In the genomic region with DNA sequence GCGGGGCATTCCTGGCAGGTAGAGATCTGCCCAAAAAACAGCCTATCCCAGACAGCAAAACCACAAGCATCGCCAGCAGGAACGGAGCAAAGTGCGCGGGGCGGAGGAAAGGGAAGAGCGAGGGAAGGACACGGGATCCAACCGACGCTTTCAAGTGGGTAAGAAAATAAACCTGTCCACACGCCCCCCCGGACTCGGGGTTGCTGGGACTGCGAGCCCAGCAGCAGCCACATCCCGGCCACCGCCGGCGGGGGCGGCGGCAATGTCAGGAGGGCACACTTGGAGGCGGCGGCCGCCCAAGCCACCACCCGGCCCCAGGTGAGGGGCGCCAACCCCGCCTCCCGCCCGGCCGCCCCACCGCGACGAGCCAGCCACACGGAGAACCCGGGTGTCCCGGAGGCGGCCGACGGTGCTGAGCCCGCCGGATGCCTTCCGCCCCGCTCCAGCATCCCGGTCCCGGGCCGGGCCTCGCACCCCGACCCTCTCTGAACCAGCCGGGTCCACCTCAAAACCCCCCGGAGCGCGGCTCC, we compare ENCODE assay signal across 8 mouse cellular contexts. TPM values are rescaled to one million over a fixed set of nuclear protein-coding genes. Genes with fewer than 3 reads are reported as not detected.
DNase-seq lines count a peak whose midpoint lies in the region; ATAC-seq and TF ChIP-seq lines count a peak whose summit lies in the region.

No protein-coding gene starts in this region.

- TF ChIP-seq CTCF in gastrocnemius, adult 2 months (IDR thresholded peaks at IDR 0.05) = no peak

- H3K27ac ChIP-seq in gastrocnemius, adult 2 months = peak overlapping the region; percentile 89
- peak overlapping the region; percentile 90 for H3K27ac ChIP-seq in forebrain, embryonic 10.5 days
- H3K27ac ChIP-seq in hindbrain, embryonic 16.5 days (ENCODE audit: low read depth, low read length) = peak overlapping the region; percentile 48

- intact Hi-C loops in gastrocnemius, adult 2 months (cut with DNase I) = loop anchor here (2.0 to 5.0 kb wide), 2 partner anchors 143 to 245 kb away; no protein-coding TSS in a partner anchor
- intact Hi-C loops in gastrocnemius, postnatal 14 days (cut with DNase I; ENCODE audit: low total_unique reads) = no loop called here
- intact Hi-C loops in left cerebral cortex, postnatal 14 days (cut with DNase I) = loop anchor here (5.0 kb wide), 1 partner anchor 115 kb away; the partner anchor contains the start of gene Rc3h1

- H3K4me2 ChIP-seq in hindbrain, embryonic 16.5 days (ENCODE audit: low read length) = peak overlapping the region; percentile 71

- peak overlapping the region; percentile 85 for H3K4me3 ChIP-seq in gastrocnemius, adult 2 months
- H3K4me3 ChIP-seq in forebrain, embryonic 10.5 days = peak overlapping the region; percentile 85
- H3K4me3 ChIP-seq in hindbrain, embryonic 16.5 days (ENCODE audit: low read length) = peak overlapping the region; percentile 98

- no peaks in the 10 kb centered on the region for H3K36me3 ChIP-seq in forebrain, embryonic 10.5 days (replicated peaks)
- no peaks in the 10 kb centered on the region for H3K36me3 ChIP-seq in hindbrain, embryonic 16.5 days (ENCODE audit: control insufficient read depth, insufficient read depth, low read length)

- peak overlapping the region; percentile 82 for H3K9ac ChIP-seq in hindbrain, embryonic 16.5 days (ENCODE audit: low read depth, low read length)

- peaks cover 8% of the 10 kb centered on the region for H3K4me1 ChIP-seq in forebrain, embryonic 10.5 days
- H3K4me1 ChIP-seq in hindbrain, embryonic 16.5 days (ENCODE audit: control insufficient read depth, insufficient read depth, low read depth, low read length) = peaks cover 4% of the 10 kb centered on the region

- no peaks in the 10 kb centered on the region for H3K9me3 ChIP-seq in forebrain, embryonic 10.5 days
- no peaks in the 10 kb centered on the region for H3K9me3 ChIP-seq in hindbrain, embryonic 16.5 days (ENCODE audit: control insufficient read depth, low read length)

- WGBS in forebrain, embryonic 10.5 days = under 1% methylated on average over 51 of the region's 51 CpGs
- WGBS in hindbrain, embryonic 16.5 days = 0% methylated on average over 33 of the region's 51 CpGs

- DNase-seq in gastrocnemius, adult 2 months = peak; percentile 55
- DNase-seq in gastrocnemius, postnatal 14 days = no peak
- DNase-seq in adrenal gland, postnatal 25 days = peak; percentile 39
- peak; percentile 45 for DNase-seq in forebrain, embryonic 10.5 days (ENCODE audit: extremely low spot score, low spot score)
- DNase-seq in left cerebral cortex, postnatal 14 days (ENCODE audit: low spot score in 2 of 2) = peak; percentile 24 to 38
- peak; percentile 65 to 80 for DNase-seq in spleen, postnatal 10 days (ENCODE audit: low spot score in 2 of 2)

- peak; percentile 88 for ATAC-seq in hindbrain, embryonic 16.5 days
- ATAC-seq in megakaryocyte, adult 5-6 weeks (ENCODE audit: poor library complexity, severe bottlenecking) = peak; percentile 34

- no peaks in the 10 kb centered on the region for H3K27me3 ChIP-seq in forebrain, embryonic 10.5 days (ENCODE audit: poor library complexity, severe bottlenecking)
- no peaks in the 10 kb centered on the region for H3K27me3 ChIP-seq in hindbrain, embryonic 16.5 days (replicated peaks; ENCODE audit: control insufficient read depth, insufficient read depth, low read length)

RNA-seq across cellular contexts. Expression of gene Rabgap1l, which starts 0.8 kb away (rescaled TPM):
- 10 to 100 TPM in 1 of 2 experiments, 1 to 10 TPM in 1; 7.7 to 15.3 TPM for total RNA-seq in gastrocnemius, adult 2 months (2021)
- total RNA-seq in gastrocnemius, postnatal 14 days (2021) = 10 to 100 TPM; 12.6 to 13.7 TPM
- total RNA-seq in adrenal gland, postnatal 25 days (2021) = 26.0 and 30.0 TPM in 2 replicates
- 8.7 and 9.8 TPM in 2 replicates for polyA plus RNA-seq in forebrain, embryonic 10.5 days (2016; fragmentation: Nextera tagmentation; extraction: Ambion mirVana)
- 30.0 and 32.7 TPM in 2 replicates for polyA plus RNA-seq in hindbrain, embryonic 16.5 days (2015; fragmentation: Nextera tagmentation; extraction: Ambion mirVana)
- total RNA-seq in left cerebral cortex, postnatal 14 days (2021) = 100 to 1,000 TPM; 170 to 171 TPM
- total RNA-seq in megakaryocyte, adult 5-6 weeks (2015) = 60.8 and 78.6 TPM in 2 replicates
- 96.4 and 99.5 TPM in 2 replicates for total RNA-seq in megakaryocyte, adult 5-6 weeks (2017)
